Mouse (Mus musculus) midbrain, embryonic 13.5 days (tissue): ENCODE results near the gene March6. TPM values are rescaled to one million over a fixed set of nuclear protein-coding genes. Genes with fewer than 3 reads are reported as not detected.
A peak's percentile ranks its signal among the peaks of the same experiment; 100 is the strongest.

Experiments used
- ATAC-seq: fragments of 200-750 bp; cut with Nextera tagmentation; 2 replicates; pipeline ENCODE4 v1.8.0; 2017; ENCODE audit warnings: mild to moderate bottlenecking, moderate TSS enrichment, moderate library complexity
- H3K27ac ChIP-seq: fragments of 300-500 bp; sonication (generic); 2 replicates; pipeline ENCODE4 v1.5.1; 2015; ENCODE audit warnings: inconsistent platforms, mild to moderate bottlenecking, moderate library complexity
- H3K27me3 ChIP-seq: fragments of 300-500 bp; sonication (generic); 2 replicates; pipeline ENCODE4 v1.6.1; 2015; ENCODE audit warnings: mild to moderate bottlenecking, inconsistent platforms
- H3K36me3 ChIP-seq: fragments of 300-500 bp; sonication (generic); 2 replicates; pipeline ENCODE4 v1.6.1; 2015; ENCODE audit warnings: mild to moderate bottlenecking, inconsistent platforms
- H3K4me1 ChIP-seq: fragments of 300-500 bp; sonication (generic); replicated peaks from 2 replicates; pipeline ENCODE4 v1.6.1; 2015; ENCODE audit warnings: inconsistent platforms
- H3K4me2 ChIP-seq: fragments of 300-500 bp; sonication (generic); replicated peaks from 2 replicates; pipeline ENCODE4 v1.6.1; 2015; ENCODE audit warnings: moderate library complexity, mild to moderate bottlenecking, inconsistent platforms
- H3K4me3 ChIP-seq: fragments of 300-500 bp; sonication (generic); replicated peaks from 2 replicates; pipeline ENCODE4 v1.5.1; 2015; ENCODE audit warnings: mild to moderate bottlenecking, inconsistent platforms
- H3K9ac ChIP-seq: fragments of 300-500 bp; sonication (generic); replicated peaks from 2 replicates; pipeline ENCODE4 v1.6.1; 2015; ENCODE audit warnings: mild to moderate bottlenecking, inconsistent platforms
- H3K9me3 ChIP-seq: fragments of 300-500 bp; sonication (generic); 2 replicates; pipeline ENCODE4 v1.6.1; 2016; ENCODE audit warnings: mild to moderate bottlenecking, inconsistent platforms
- WGBS: fragments of 180-500 bp; shearing (Covaris S2); methylation state at CpG from one replicate; pipeline ENCODE4 v1.1.7; 2015; 5-methylcytosine and 5-hydroxymethylcytosine counted together
- polyA plus RNA-seq: library from polyadenylated mRNA; unstranded; fragments of >200 nt; fragmentation: Nextera tagmentation; extraction: Ambion mirVana; gene quantifications from 2 replicates; pipeline ENCODE4 v1.2.1, GENCODE M21; 2015

The March6 gene
- polyA plus RNA-seq, 1 experiment from 2014 or later = 75.0 TPM

DNA sequence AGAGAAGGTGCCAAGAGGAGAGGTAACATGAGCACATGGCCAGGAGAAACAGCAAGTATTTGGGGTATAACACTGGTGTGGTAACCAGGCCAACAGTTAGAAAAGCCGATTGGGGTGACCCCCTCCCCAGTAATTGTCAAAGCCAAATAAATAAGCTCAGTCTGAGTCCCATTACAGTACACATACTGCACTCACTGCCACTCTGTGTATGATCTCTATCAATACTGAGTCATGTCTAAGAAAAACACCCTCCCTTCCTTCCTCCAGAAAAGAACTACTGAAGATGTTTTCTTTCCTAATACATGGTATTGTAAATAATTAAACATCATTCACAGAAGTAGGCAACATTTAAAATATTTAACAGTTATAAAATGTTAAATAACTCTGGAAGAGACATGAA, 28.5 kb downstream of the March6 start:
- no peaks in the 10 kb centered on the region for H3K27me3 ChIP-seq
- no peak overlapping the region for H3K27ac ChIP-seq
- no peaks in the 10 kb centered on the region for H3K9me3 ChIP-seq
- ATAC-seq = no peak
- H3K4me1 ChIP-seq = no peaks in the 10 kb centered on the region
- no peak overlapping the region for H3K9ac ChIP-seq
- H3K36me3 ChIP-seq = peaks cover 37% of the 10 kb centered on the region
- H3K4me2 ChIP-seq = no peak overlapping the region
- H3K4me3 ChIP-seq = no peak overlapping the region
- WGBS = 96% methylated on average over 1 of the region's 1 CpGs

GRCm38 (mm10) chr15:31494803-31495202, 36.0 kb downstream of the March6 start:
- Histone ChIP-seq H3K4me3 (no peak overlapping the region), H3K36me3 (peaks cover 65% of the 10 kb centered on the region), H3K27me3 (no peaks in the 10 kb centered on the region), H3K9me3 (no peaks in the 10 kb centered on the region), H3K9ac (no peak overlapping the region), H3K4me1 (no peaks in the 10 kb centered on the region), H3K4me2 (no peak overlapping the region), H3K27ac (no peak overlapping the region)
- 96% methylated on average over 9 of the region's 9 CpGs for WGBS
- ATAC-seq = no peak

- Histone ChIP-seq H3K4me1 (no peaks in the 10 kb centered on the region), H3K9me3 (no peaks in the 10 kb centered on the region), H3K4me3 (no peak overlapping the region), H3K9ac (no peak overlapping the region), H3K4me2 (no peak overlapping the region), H3K27me3 (no peaks in the 10 kb centered on the region), H3K36me3 (peaks cover 69% of the 10 kb centered on the region), H3K27ac (no peak overlapping the region)
- no peak for ATAC-seq
- WGBS = 86% methylated on average over 3 of the region's 3 CpGs
Observed at GRCm38 (mm10) chr15:31494310-31494709, 36.5 kb downstream of the March6 start.

GRCm38 (mm10) chr15:31487407-31487806, 43.4 kb downstream of the March6 start:
- Histone ChIP-seq H3K4me2 (no peak overlapping the region), H3K27me3 (no peaks in the 10 kb centered on the region), H3K4me1 (0 out of 2 replicates have a peak, but pooled peaks cover 8% of the 10 kb centered on the region), H3K27ac (peak overlapping the region; percentile 56), H3K9ac (no peak overlapping the region), H3K36me3 (peaks cover 39% of the 10 kb centered on the region), H3K4me3 (no peak overlapping the region), H3K9me3 (no peaks in the 10 kb centered on the region)
- 16% methylated on average over 2 of the region's 2 CpGs for WGBS
- ATAC-seq = peak; percentile 90

DNA sequence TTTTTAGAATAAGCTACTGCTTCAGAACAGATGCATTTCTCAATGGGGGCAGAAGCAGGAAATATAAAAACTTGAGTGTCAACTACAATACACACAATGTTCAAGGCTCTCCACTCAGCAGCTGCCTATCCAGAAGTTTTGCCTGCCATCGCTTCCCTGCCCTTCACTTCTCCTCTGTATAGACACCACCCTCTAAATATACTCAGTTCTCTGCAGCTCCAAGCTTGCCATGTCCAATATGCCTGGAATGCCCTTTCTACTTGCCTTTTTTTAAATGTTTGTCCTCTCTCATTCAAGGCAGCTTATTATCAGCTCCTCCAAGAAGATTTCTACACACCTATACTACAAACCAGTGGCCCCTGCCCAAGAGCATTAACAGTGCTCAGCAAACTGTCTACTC, 54.2 kb downstream of the March6 start:
- Histone ChIP-seq H3K27me3 (no peaks in the 10 kb centered on the region), H3K4me3 (no peak overlapping the region), H3K9me3 (no peaks in the 10 kb centered on the region), H3K4me2 (no peak overlapping the region), H3K4me1 (no peaks in the 10 kb centered on the region), H3K27ac (no peak overlapping the region), H3K36me3 (peaks cover 73% of the 10 kb centered on the region), H3K9ac (no peak overlapping the region)
- no peak for ATAC-seq
- 94% methylated on average over 1 of the region's 1 CpGs for WGBS

DNA sequence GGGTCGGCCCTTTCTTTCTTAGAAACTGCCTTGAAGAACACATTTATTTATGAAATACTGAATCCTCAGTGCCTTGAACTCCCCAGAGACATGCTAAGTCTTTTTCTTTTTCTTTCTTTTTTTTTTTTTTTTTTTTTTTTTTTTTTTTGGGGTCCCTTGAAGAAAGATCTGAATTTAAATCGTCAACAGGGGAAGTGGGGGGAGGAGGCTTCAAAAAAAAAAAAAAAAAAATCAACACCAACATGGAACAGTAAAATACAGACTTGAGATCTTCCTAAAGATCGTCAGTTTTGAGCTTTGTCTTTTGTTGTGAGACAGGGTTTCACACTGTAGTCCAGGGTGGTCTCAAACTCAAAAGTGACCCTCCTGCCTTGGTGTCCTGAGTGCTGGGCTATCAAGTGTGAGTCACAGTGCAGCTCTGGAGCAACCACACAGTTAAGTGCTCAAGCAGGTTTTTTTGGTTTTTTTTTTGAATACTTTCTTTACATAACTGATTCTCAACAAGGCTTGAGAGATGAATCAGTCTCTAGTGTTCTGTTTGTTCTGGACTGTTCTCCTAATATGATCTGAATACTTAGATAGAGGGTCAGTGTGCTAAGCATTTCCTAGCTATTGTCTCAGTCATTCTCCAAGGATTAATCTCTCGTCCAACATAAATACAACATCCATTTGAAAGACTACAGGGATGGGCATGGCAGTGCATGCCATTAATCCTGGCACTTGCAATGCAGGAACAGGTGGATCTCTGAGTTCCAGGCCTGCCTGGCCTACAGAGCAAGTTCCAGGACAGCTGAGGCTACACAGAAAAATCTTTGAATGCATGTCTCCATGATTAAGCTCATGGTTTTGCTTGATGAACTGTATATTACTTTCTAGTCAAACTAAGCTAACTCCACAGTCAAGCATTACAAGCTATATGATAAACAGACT, 57.9 kb downstream of the March6 start:
- Histone ChIP-seq H3K4me1 (no peaks in the 10 kb centered on the region), H3K36me3 (peaks cover 58% of the 10 kb centered on the region), H3K27me3 (no peaks in the 10 kb centered on the region), H3K9me3 (no peaks in the 10 kb centered on the region), H3K4me3 (no peak overlapping the region), H3K9ac (no peak overlapping the region), H3K27ac (no peak overlapping the region), H3K4me2 (no peak overlapping the region)
- 65% methylated on average over 4 of the region's 4 CpGs for WGBS
- no peak for ATAC-seq

DNA sequence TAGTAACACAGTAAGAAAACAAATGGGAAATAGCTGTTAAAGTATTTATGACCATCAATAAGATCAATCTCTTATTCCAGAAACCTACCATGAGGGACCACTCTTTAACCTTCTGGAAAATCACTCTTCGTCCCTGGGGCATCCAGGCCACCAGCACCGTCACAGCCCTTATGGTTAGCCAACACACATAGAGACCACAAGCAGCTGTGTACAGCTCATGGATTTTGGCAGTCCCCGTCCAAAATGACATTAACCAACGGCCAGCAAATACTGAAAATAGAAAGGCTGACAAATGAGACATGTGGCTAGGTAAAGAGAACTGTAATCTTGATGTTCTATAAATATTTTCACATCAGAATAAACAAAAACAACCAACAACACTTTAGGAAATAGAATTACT, 59.3 kb downstream of the March6 start:
- H3K27me3 ChIP-seq = no peaks in the 10 kb centered on the region
- H3K9me3 ChIP-seq = no peaks in the 10 kb centered on the region
- no peaks in the 10 kb centered on the region for H3K4me1 ChIP-seq
- H3K9ac ChIP-seq = no peak overlapping the region
- 90% methylated on average over 4 of the region's 4 CpGs for WGBS
- H3K4me2 ChIP-seq = no peak overlapping the region
- ATAC-seq = no peak
- H3K36me3 ChIP-seq = peaks cover 58% of the 10 kb centered on the region
- no peak overlapping the region for H3K27ac ChIP-seq
- H3K4me3 ChIP-seq = no peak overlapping the region

- ATAC-seq = no peak
- Histone ChIP-seq H3K9me3 (no peaks in the 10 kb centered on the region), H3K36me3 (peaks cover 64% of the 10 kb centered on the region), H3K27ac (no peak overlapping the region), H3K4me3 (no peak overlapping the region), H3K4me1 (no peaks in the 10 kb centered on the region), H3K4me2 (no peak overlapping the region), H3K27me3 (no peaks in the 10 kb centered on the region), H3K9ac (no peak overlapping the region)
- 90% methylated on average over 4 of the region's 4 CpGs for WGBS
Observed at GRCm38 (mm10) chr15:31469497-31469896, 61.4 kb downstream of the March6 start.

- no peak overlapping the region for H3K27ac ChIP-seq
- no peaks in the 10 kb centered on the region for H3K27me3 ChIP-seq
- no peak overlapping the region for H3K9ac ChIP-seq
- no peak overlapping the region for H3K4me3 ChIP-seq
- 94% methylated on average over 5 of the region's 5 CpGs for WGBS
- peaks cover 67% of the 10 kb centered on the region for H3K36me3 ChIP-seq
- H3K9me3 ChIP-seq = no peaks in the 10 kb centered on the region
- H3K4me1 ChIP-seq = no peaks in the 10 kb centered on the region
- H3K4me2 ChIP-seq = no peak overlapping the region
- ATAC-seq = no peak
Observed at GRCm38 (mm10) chr15:31468806-31469205, 62.0 kb downstream of the March6 start.

GRCm38 (mm10) chr15:31466749-31467148, 64.1 kb downstream of the March6 start:
- 92% methylated on average over 1 of the region's 1 CpGs for WGBS
- Histone ChIP-seq H3K9ac (no peak overlapping the region), H3K27me3 (no peaks in the 10 kb centered on the region), H3K36me3 (peaks cover 78% of the 10 kb centered on the region), H3K27ac (no peak overlapping the region), H3K9me3 (no peaks in the 10 kb centered on the region), H3K4me2 (no peak overlapping the region), H3K4me1 (no peaks in the 10 kb centered on the region), H3K4me3 (no peak overlapping the region)
- ATAC-seq = no peak

DNA sequence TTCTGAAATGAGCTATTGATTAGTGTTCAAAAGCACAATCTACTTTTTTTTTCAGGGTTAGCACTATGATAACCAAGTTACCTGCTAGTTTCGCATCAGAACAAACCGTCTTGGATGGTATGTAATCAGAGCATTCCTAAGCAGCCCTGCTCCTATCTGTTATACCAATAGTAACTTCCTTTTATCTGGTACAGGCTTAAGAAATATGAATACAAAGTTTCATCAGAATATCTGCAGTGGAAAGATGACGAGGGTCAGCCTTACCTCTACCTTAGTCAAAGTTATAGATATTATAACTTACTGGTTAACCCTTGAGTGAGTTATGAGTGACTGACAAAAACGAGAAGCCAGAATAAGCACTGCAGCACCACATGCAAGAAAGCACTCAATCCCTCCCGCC, 64.6 kb downstream of the March6 start:
- Histone ChIP-seq H3K4me3 (no peak overlapping the region), H3K36me3 (peaks cover 79% of the 10 kb centered on the region)
- WGBS = 85% methylated on average over 5 of the region's 5 CpGs

GRCm38 (mm10) chr15:31465806-31466205, 65.0 kb downstream of the March6 start:
- Histone ChIP-seq H3K27ac (no peak overlapping the region), H3K4me1 (no peaks in the 10 kb centered on the region), H3K4me3 (no peak overlapping the region), H3K9me3 (no peaks in the 10 kb centered on the region), H3K9ac (no peak overlapping the region), H3K4me2 (no peak overlapping the region), H3K36me3 (peaks cover 81% of the 10 kb centered on the region), H3K27me3 (no peaks in the 10 kb centered on the region)
- WGBS = 95% methylated on average over 2 of the region's 2 CpGs
- ATAC-seq = no peak

More for the DNA sequence above, 64.6 kb downstream of the March6 start:
- no peaks in the 10 kb centered on the region for H3K27me3 ChIP-seq
- no peak overlapping the region for H3K9ac ChIP-seq
- no peak overlapping the region for H3K4me2 ChIP-seq
- ATAC-seq = no peak
- no peaks in the 10 kb centered on the region for H3K4me1 ChIP-seq
- H3K9me3 ChIP-seq = no peaks in the 10 kb centered on the region
- no peak overlapping the region for H3K27ac ChIP-seq

- Histone ChIP-seq H3K4me1 (no peaks in the 10 kb centered on the region), H3K4me3 (no peak overlapping the region), H3K27ac (no peak overlapping the region), H3K4me2 (no peak overlapping the region), H3K27me3 (no peaks in the 10 kb centered on the region), H3K36me3 (peaks cover 75% of the 10 kb centered on the region), H3K9me3 (no peaks in the 10 kb centered on the region), H3K9ac (no peak overlapping the region)
- ATAC-seq = no peak
- 88% methylated on average over 2 of the region's 2 CpGs for WGBS
Observed at GRCm38 (mm10) chr15:31460571-31460970, 70.3 kb downstream of the March6 start.
